Mouse (Mus musculus): ENCODE measurements at regions not wholly inside any gene's neighbourhood (a gene's known extent, or its start where the extent isn't known, plus 50 kb on each side); places are given as distances from the start of the nearest gene placed in this dataset.

GRCm38 (mm10) chr7:95858247-95858646 lies 312.8 kb upstream of the Tenm4 start:
- TF ChIP-seq CEBPB (IDR thresholded peaks at IDR 0.05; ENCODE audit: insufficient read depth, poor library complexity, severe bottlenecking) = no peak
- no peak for TF ChIP-seq POLR2A (IDR thresholded peaks at IDR 0.05; ENCODE audit: insufficient read length, low read depth)
- no peak for TF ChIP-seq USF1 (IDR thresholded peaks at IDR 0.05; ENCODE audit: low read depth)
- no peak for TF ChIP-seq MAX (IDR thresholded peaks at IDR 0.05; ENCODE audit: low read depth)
